Mouse (Mus musculus): ENCODE data around the gene Apobr.

- TF ChIP-seq POLR2A (IDR thresholded peaks at IDR 0.05; ENCODE audit: borderline replicate concordance, insufficient read depth, low read length) (no peak), CTCF (IDR thresholded peaks at IDR 0.05; ENCODE audit: borderline replicate concordance, insufficient read depth, low read depth, low read length) (no peak)
Observed at GRCm38 (mm10) chr7:126619559-126620275, 35.0 kb downstream of the Apobr start.
